Mouse (Mus musculus) heart, embryonic 13.5 days (tissue): ENCODE measurements at regions not wholly inside any gene's neighbourhood (a gene's known extent, or its start where the extent isn't known, plus 50 kb on each side); places are given as distances from the start of the nearest gene placed in this dataset.

Source experiments
- ATAC-seq: fragments of 200-750 bp; cut with Nextera tagmentation; 2 replicates; pipeline ENCODE4 v1.8.0; 2017; ENCODE audit warnings: moderate TSS enrichment; ENCODE audit not compliant: insufficient number of reproducible peaks, low FRiP score, low TSS enrichment; ENCODE audit errors: extremely low read depth
- H3K27ac ChIP-seq: fragments of 300-500 bp; sonication (generic); replicated peaks from 2 replicates; pipeline ENCODE4 v1.5.1; 2015; ENCODE audit warnings: moderate library complexity, mild to moderate bottlenecking, inconsistent platforms
- H3K27me3 ChIP-seq: fragments of 300-500 bp; sonication (generic); replicated peaks from 2 replicates; pipeline ENCODE4 v1.6.1; 2015; ENCODE audit warnings: mild to moderate bottlenecking, inconsistent platforms
- H3K36me3 ChIP-seq: fragments of 300-500 bp; sonication (generic); 2 replicates; pipeline ENCODE4 v1.6.1; 2015; ENCODE audit warnings: mild to moderate bottlenecking, inconsistent platforms
- H3K4me1 ChIP-seq: fragments of 300-500 bp; sonication (generic); 2 replicates; pipeline ENCODE4 v1.6.1; 2015; ENCODE audit warnings: inconsistent platforms
- H3K4me2 ChIP-seq: fragments of 300-500 bp; sonication (generic); 2 replicates; pipeline ENCODE4 v1.6.1; 2015; ENCODE audit warnings: inconsistent platforms, mild to moderate bottlenecking, moderate library complexity
- H3K4me3 ChIP-seq: fragments of 300-500 bp; sonication (generic); 2 replicates; pipeline ENCODE4 v1.5.1; 2015; ENCODE audit warnings: moderate library complexity, mild to moderate bottlenecking, inconsistent platforms
- H3K9ac ChIP-seq: fragments of 300-500 bp; sonication (generic); 2 replicates; pipeline ENCODE4 v1.6.1; 2015; ENCODE audit warnings: inconsistent platforms, mild to moderate bottlenecking, moderate library complexity
- H3K9me3 ChIP-seq: fragments of 300-500 bp; sonication (generic); 2 replicates; pipeline ENCODE4 v1.6.1; 2016; ENCODE audit warnings: inconsistent platforms
- WGBS: fragments of 180-500 bp; shearing (Covaris S2); methylation state at CpG from one replicate; pipeline ENCODE4 v1.1.7; 2015; ENCODE audit warnings: mixed read lengths; 5-methylcytosine and 5-hydroxymethylcytosine counted together

GRCm38 (mm10) chr15:7639444-7639843, 171.2 kb upstream of the Gdnf start:
- WGBS = 50% methylated on average over 6 of the region's 6 CpGs
- Histone ChIP-seq H3K36me3 (no peaks in the 10 kb centered on the region), H3K9ac (no peak overlapping the region), H3K27me3 (no peaks in the 10 kb centered on the region; the same call in 1 of the 2 replicates), H3K4me1 (no peaks in the 10 kb centered on the region), H3K9me3 (no peaks in the 10 kb centered on the region), H3K27ac (no peak overlapping the region), H3K4me2 (no peak overlapping the region), H3K4me3 (no peak overlapping the region)
- ATAC-seq = no peak

DNA sequence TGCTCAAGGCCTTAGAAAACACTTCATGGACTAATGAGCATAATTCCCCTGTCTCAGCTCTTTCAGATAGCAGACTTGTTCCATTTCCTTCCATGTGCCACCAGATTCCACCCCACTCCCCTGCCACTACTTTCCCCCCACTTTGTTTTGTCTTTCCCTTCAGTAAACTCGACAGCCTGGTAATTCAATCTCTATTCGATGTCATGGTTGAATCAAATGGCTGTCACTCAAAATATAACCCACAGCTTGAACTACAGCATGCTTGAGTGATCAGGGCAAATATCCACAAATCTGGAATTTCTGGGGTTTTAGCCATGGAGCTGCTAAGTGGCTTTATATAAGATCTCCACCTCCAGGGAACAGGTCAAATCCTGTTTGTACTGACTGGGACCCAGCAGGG, 168.6 kb upstream of the Gdnf start:
- 72% methylated on average over 2 of the region's 2 CpGs for WGBS
- no peaks in the 10 kb centered on the region for H3K4me1 ChIP-seq
- H3K9ac ChIP-seq = no peak overlapping the region
- no peaks in the 10 kb centered on the region for H3K36me3 ChIP-seq
- no peak overlapping the region for H3K27ac ChIP-seq
- no peak for ATAC-seq
- H3K27me3 ChIP-seq = no peaks in the 10 kb centered on the region
- no peak overlapping the region for H3K4me2 ChIP-seq
- H3K4me3 ChIP-seq = no peak overlapping the region
- no peaks in the 10 kb centered on the region for H3K9me3 ChIP-seq

- Histone ChIP-seq H3K27me3 (no peaks in the 10 kb centered on the region), H3K4me3 (no peak overlapping the region), H3K36me3 (no peaks in the 10 kb centered on the region), H3K27ac (no peak overlapping the region), H3K4me2 (no peak overlapping the region), H3K4me1 (peaks cover 7% of the 10 kb centered on the region; the same call in 1 of the 2 replicates), H3K9ac (no peak overlapping the region), H3K9me3 (no peaks in the 10 kb centered on the region)
- WGBS = 50% methylated on average over 3 of the region's 3 CpGs
- ATAC-seq = no peak
Measured at GRCm38 (mm10) chr15:7650705-7651104, 159.9 kb upstream of the Gdnf start.

GRCm38 (mm10) chr15:7663888-7664287, 146.8 kb upstream of the Gdnf start:
- no peak overlapping the region for H3K4me3 ChIP-seq
- WGBS = 60% methylated on average over 2 of the region's 2 CpGs
- H3K4me1 ChIP-seq = no peaks in the 10 kb centered on the region
- H3K27me3 ChIP-seq = 0 out of 2 replicates have a peak, but pooled peaks cover 6% of the 10 kb centered on the region
- no peak overlapping the region for H3K4me2 ChIP-seq
- no peak overlapping the region for H3K9ac ChIP-seq
- H3K9me3 ChIP-seq = no peaks in the 10 kb centered on the region
- no peaks in the 10 kb centered on the region for H3K36me3 ChIP-seq
- no peak overlapping the region for H3K27ac ChIP-seq
- ATAC-seq = no peak

DNA sequence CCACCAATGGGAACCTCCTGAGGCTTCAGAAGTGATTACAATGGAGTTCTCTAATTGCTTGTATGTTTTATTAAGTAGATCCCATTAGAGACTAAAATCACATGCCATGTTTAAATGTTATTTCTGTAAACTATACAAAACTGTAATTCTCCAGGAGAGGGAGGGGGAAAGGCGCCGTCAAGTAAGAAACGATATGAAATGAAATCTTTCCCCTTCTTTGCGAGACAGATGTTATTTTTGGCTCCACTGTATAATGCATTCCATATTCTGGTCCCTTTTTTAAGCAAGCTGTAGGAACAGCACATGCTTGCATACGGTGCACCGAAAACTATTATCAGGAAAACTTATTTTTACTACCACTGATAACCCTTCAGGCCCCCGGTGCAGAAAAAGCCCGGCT, 141.0 kb upstream of the Gdnf start:
- H3K9me3 ChIP-seq = no peaks in the 10 kb centered on the region
- peak overlapping the region; percentile 40 for H3K4me2 ChIP-seq
- H3K27me3 ChIP-seq = 0 out of 2 replicates have a peak, but pooled peaks cover 16% of the 10 kb centered on the region
- no peak overlapping the region for H3K9ac ChIP-seq
- no peak for ATAC-seq
- H3K4me1 ChIP-seq = peaks cover 10% of the 10 kb centered on the region
- no peak overlapping the region for H3K4me3 ChIP-seq
- H3K27ac ChIP-seq = no peak overlapping the region
- 33% methylated on average over 8 of the region's 8 CpGs for WGBS
- no peaks in the 10 kb centered on the region for H3K36me3 ChIP-seq

DNA sequence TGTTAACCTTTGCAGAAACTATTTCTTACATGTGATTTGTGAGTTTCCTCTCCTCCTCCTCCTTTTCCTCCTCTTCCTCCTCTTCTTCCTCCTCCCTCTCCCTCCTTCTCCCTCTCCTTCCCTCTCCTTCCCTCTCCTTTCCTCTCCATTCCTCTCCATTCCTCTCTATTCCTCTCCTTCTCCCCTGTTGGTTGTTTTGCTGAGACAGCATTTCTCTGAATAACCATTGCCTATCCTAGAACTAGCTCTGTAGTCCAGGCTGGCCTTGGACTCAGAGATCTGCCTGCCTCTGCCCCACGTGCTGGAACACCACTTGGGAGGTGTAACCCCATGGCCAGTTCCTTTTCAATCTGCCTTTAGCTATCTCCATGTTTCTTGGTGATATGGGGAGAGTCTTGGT, 133.7 kb upstream of the Gdnf start:
- Histone ChIP-seq H3K27me3 (0 out of 2 replicates have a peak, but pooled peaks cover 4% of the 10 kb centered on the region), H3K9ac (no peak overlapping the region), H3K27ac (no peak overlapping the region), H3K4me3 (no peak overlapping the region), H3K4me1 (no peaks in the 10 kb centered on the region), H3K36me3 (no peaks in the 10 kb centered on the region), H3K9me3 (no peaks in the 10 kb centered on the region), H3K4me2 (no peak overlapping the region)
- WGBS = 61% methylated on average over 1 of the region's 1 CpGs
- no peak for ATAC-seq

GRCm38 (mm10) chr15:7678711-7679110, 131.9 kb upstream of the Gdnf start:
- no peak overlapping the region for H3K4me2 ChIP-seq
- H3K9ac ChIP-seq = no peak overlapping the region
- 0 out of 2 replicates have a peak, but pooled peaks cover 4% of the 10 kb centered on the region for H3K27me3 ChIP-seq
- peaks cover 2% of the 10 kb centered on the region for H3K4me1 ChIP-seq
- no peaks in the 10 kb centered on the region for H3K36me3 ChIP-seq
- no peak for ATAC-seq
- H3K4me3 ChIP-seq = no peak overlapping the region
- whole genome bisulfite sequencing = 79% methylated on average over 8 of the region's 8 CpGs
- no peak overlapping the region for H3K27ac ChIP-seq
- no peaks in the 10 kb centered on the region for H3K9me3 ChIP-seq

DNA sequence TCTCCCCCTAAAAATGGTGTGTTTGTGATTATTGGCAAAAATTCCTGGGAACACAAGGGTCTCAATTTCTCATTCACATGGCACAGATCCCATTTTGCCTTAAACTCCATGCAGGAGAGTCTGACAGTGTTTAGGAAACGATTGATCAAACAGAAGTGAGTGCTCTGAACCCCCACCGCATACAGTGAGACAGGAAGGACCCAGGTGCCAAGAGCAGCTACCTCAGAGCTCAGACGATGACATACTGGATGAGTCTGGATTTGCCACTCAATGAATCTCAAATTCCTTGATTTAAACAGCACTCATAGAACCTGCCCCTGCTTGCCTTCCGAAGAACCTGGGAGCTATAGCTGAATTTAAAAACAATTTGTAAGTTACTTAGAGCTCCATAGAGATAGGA, 129.6 kb upstream of the Gdnf start:
- Histone ChIP-seq H3K4me1 (peaks cover 3% of the 10 kb centered on the region), H3K9me3 (no peaks in the 10 kb centered on the region), H3K9ac (no peak overlapping the region), H3K27ac (no peak overlapping the region), H3K36me3 (no peaks in the 10 kb centered on the region), H3K4me2 (no peak overlapping the region), H3K27me3 (no peaks in the 10 kb centered on the region), H3K4me3 (no peak overlapping the region)
- no peak for ATAC-seq
- 61% methylated on average over 4 of the region's 4 CpGs for WGBS

DNA sequence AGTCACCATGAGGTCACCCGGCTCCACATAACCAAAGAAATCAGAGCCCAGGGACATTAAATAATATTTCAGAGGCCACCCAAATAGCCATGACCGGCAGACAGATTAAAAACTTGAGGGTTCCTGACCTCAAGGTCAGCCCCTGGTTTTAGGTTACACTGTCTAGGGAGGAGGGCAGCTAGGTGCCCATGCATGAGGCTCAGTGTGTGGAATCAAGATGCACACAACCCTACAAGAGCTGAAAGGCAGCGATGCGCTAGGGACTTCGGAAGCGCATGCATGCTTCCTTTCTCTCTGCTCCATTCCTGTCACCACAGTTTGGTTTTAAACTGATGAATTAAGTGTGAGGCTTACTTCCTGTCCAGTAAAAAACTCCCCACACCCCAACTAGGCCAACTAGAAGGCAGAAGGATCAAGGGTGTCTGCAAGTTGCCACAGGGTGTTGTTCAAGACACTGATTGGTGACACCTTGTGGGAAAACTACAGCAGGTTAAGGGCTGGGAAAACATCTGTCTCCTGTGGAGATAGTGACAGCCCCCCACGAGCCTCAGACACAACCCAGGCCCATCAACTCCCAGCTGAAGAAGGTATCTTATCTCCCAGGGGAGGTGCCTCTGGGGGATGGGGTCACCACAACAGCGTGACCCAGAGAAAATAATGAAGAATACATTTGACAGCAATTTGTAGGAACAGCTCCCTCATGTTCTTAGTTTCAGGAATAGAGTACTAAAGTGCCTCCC, 127.2 kb upstream of the Gdnf start:
- ATAC-seq = no peak
- Histone ChIP-seq H3K9me3 (no peaks in the 10 kb centered on the region), H3K4me2 (no peak overlapping the region), H3K4me1 (peaks cover 3% of the 10 kb centered on the region), H3K27ac (no peak overlapping the region), H3K36me3 (no peaks in the 10 kb centered on the region), H3K9ac (no peak overlapping the region), H3K4me3 (no peak overlapping the region), H3K27me3 (no peaks in the 10 kb centered on the region)
- WGBS = 31% methylated on average over 8 of the region's 8 CpGs

DNA sequence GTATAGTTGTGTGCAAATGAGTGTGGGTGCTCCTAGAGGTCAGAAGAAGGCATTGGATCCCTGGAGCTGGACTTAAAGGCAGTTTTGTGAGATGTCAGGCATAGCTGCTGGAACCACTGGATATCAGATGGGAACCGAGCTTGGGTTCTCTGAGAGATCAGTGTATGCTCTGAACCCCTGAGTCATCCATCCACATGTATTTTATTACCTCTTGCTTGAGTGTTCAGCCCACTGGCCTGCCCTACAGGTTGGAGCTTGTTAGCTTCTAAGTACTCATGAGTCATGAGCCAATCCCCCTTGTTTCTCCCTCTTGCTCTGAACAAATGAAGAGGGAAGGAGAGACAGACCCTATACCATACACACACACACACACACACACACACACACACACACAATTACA, 119.4 kb upstream of the Gdnf start:
- H3K36me3 ChIP-seq = no peaks in the 10 kb centered on the region
- no peaks in the 10 kb centered on the region for H3K9me3 ChIP-seq
- H3K27ac ChIP-seq = no peak overlapping the region
- no peak overlapping the region for H3K4me3 ChIP-seq
- no peaks in the 10 kb centered on the region for H3K4me1 ChIP-seq
- no peak overlapping the region for H3K4me2 ChIP-seq
- no peaks in the 10 kb centered on the region for H3K27me3 ChIP-seq
- no peak for ATAC-seq
- 61% methylated on average over 1 of the region's 1 CpGs for WGBS
- H3K9ac ChIP-seq = no peak overlapping the region

DNA sequence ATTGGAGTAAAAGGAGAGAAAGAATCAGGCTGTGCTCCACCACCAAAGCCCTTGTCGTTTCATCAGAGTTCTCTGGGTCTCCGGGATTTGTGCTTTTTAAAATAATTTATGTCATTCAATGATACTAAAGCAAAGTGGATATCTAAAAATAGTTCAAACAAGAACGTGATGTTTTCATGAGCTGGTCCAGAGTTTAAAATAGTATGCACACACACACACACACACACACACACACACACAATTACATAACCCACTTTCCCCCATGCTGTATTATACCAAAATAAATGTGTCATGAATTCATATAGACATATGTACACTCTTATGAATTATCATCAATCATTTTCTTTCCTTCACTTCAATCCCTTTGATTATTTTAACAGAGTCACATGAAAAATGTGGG, 118.5 kb upstream of the Gdnf start:
- H3K9ac ChIP-seq = no peak overlapping the region
- H3K27ac ChIP-seq = no peak overlapping the region
- H3K36me3 ChIP-seq = no peaks in the 10 kb centered on the region
- no peak for ATAC-seq
- no peaks in the 10 kb centered on the region for H3K4me1 ChIP-seq
- H3K27me3 ChIP-seq = no peaks in the 10 kb centered on the region
- no peaks in the 10 kb centered on the region for H3K9me3 ChIP-seq
- 52% methylated on average over 3 of the region's 3 CpGs for WGBS
- H3K4me2 ChIP-seq = no peak overlapping the region
- H3K4me3 ChIP-seq = no peak overlapping the region

- WGBS = 82% methylated on average over 5 of the region's 5 CpGs
- H3K4me1 ChIP-seq = no peaks in the 10 kb centered on the region
- H3K27me3 ChIP-seq = no peaks in the 10 kb centered on the region
- H3K9me3 ChIP-seq = no peaks in the 10 kb centered on the region
- H3K4me3 ChIP-seq = no peak overlapping the region
- H3K9ac ChIP-seq = no peak overlapping the region
- no peak overlapping the region for H3K27ac ChIP-seq
- ATAC-seq = no peak
- H3K4me2 ChIP-seq = no peak overlapping the region
- no peaks in the 10 kb centered on the region for H3K36me3 ChIP-seq
Measured at GRCm38 (mm10) chr15:7694037-7694436, 116.6 kb upstream of the Gdnf start.
